Mouse (Mus musculus): Measurements from ENCODE around the gene Fos. TPM values are rescaled to one million over a fixed set of nuclear protein-coding genes. Genes with fewer than 3 reads are reported as not detected.
"Not testable (repeated sequence)": the region's sequence is repeated elsewhere in the genome, so short reads cannot be mapped to it uniquely, and the experiment has no call there.

Fos gene
- polyA plus RNA-seq, 2 experiments from 2014 or later = 11.3 to 39.0 TPM

- no peak for ATAC-seq
Observed at GRCm38 (mm10) chr12:85523421-85524192, 49.9 kb downstream of the Fos start.

DNA sequence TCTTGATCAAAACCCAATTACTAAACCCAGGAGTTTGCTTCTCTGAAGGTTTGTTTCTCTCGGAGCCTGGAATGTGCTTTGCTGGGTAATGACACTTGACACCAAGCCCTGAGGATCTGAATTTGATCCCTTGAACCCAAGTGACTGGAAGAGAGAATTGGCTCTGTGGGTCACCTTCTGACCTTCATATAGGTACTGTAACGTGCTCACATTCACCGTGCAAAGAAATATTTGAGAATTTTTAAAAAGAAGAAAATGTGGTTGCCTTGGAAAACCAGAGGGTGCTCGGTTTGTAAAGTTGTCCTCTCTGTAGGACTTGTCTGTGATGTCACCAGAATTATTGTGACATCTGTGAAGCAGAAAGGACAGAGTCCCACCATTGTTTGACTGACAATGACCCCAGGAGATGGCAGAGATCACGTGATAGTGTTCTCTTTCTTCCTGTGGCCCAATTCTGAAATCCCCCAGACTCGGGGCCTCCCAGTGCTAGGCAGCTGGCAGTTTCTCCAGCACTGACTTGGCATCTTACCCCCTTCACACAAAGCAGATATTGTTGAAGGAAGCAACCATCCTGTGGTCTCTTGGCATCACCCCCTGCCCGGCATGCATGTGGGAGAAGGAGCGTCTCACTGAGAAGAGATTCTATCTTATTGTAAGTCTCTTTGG, 50.6 kb downstream of the Fos start:
- no peak for ATAC-seq

GRCm38 (mm10) chr12:85524859-85525495, 51.3 kb downstream of the Fos start:
- not testable (repeated sequence) for ATAC-seq

Other genes with a start within 250 kb of the Fos start
- 10 to 100 TPM; 11.9 to 17.2 TPM for gene Mlh3, start 203.3 kb upstream of the Fos start, polyA plus RNA-seq (2017; shearing (Covaris generic))
- 10 to 100 TPM; 55.7 to 59.0 TPM for gene Acyp1, start 185.5 kb upstream of the Fos start, polyA plus RNA-seq (2017; shearing (Covaris generic))
- gene Zc2hc1c, start 185.3 kb upstream of the Fos start, polyA plus RNA-seq (2017; shearing (Covaris generic)) = under 1 TPM; 0.39 to 0.65 TPM
- gene Nek9, start 134.5 kb upstream of the Fos start, polyA plus RNA-seq (2017; shearing (Covaris generic)) = 10 to 100 TPM; 11.2 to 13.9 TPM
- gene Tmed10, start 99.0 kb upstream of the Fos start, polyA plus RNA-seq (2017; shearing (Covaris generic)) = 100 to 1,000 TPM; 211 to 243 TPM
- gene Jdp2, start 125.1 kb downstream of the Fos start, polyA plus RNA-seq (2017; shearing (Covaris generic)) = under 1 TPM in 1 of 2 experiments, not detected in 1; 0.20 TPM
- gene Batf, start 212.8 kb downstream of the Fos start, polyA plus RNA-seq (2017; shearing (Covaris generic)) = 100 to 1,000 TPM; 162 to 234 TPM